Mouse (Mus musculus): Measurements from ENCODE around the gene Tsc2. TPM values are rescaled to one million over a fixed set of nuclear protein-coding genes. Genes with fewer than 3 reads are reported as not detected.

Gene Tsc2
- polyA plus RNA-seq, 1 experiment from 2014 or later = 46.7 TPM

DNA sequence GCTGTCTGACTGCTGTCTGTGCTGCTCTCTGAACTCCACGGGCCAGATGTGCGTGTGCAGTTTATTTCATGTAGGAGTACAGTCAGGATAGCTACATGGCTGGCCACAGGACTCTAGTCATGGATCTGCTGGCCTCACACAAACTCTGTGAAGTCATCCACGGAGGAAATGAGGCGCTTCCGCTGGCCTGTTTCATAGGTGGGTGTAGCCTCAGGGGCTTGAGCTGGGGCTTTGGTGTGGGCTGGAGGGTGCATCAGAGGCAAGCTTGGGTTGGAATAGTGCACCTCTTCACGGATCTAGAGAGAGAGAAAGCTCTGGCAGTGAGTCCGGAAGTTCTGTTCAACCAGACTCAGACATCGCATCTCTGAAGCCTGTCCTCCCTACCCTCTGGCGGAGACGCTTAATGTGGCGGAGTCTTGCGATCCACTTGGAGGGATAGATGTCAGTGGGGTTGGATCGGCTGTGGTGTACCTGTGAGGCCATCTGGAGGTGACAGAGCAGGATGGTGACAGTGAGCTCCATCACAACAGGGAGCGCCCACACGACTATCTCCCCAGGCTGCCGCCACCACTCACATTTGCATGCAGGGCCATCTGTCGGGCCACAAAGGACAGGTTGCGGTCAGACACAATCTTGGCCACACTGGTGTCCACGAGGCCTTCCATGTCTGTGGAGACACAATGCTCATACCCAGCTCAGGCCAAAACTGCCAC is 35.8 kb downstream of the Tsc2 start:
- no peak overlapping the region for H3K4me3 ChIP-seq (ENCODE audit: low read depth, low read length)
- no peak overlapping the region for H3K4me2 ChIP-seq
- H3K27ac ChIP-seq (ENCODE audit: low read depth, low read length) = no peak overlapping the region
- no peaks in the 10 kb centered on the region for H3K4me1 ChIP-seq (ENCODE audit: control insufficient read depth, insufficient read depth, low read length)
- H3K9ac ChIP-seq (ENCODE audit: low read depth, low read length) = no peak overlapping the region
- ATAC-seq (replicated peaks; ENCODE audit: insufficient number of reproducible peaks, low FRiP score, low TSS enrichment) = no peak
- WGBS (ENCODE audit: insufficient replicate concordance) = 87% methylated on average over 19 of the region's 19 CpGs
- H3K36me3 ChIP-seq (ENCODE audit: control insufficient read depth, insufficient read depth, low read length) = peaks cover 63% of the 10 kb centered on the region
- H3K27me3 ChIP-seq (ENCODE audit: control insufficient read depth, insufficient read depth, low read length) = no peaks in the 10 kb centered on the region
- no peaks in the 10 kb centered on the region for H3K9me3 ChIP-seq (replicated peaks; ENCODE audit: control insufficient read depth, low read length)

GRCm38 (mm10) chr17:24596073-24596466 is 36.4 kb downstream of the Tsc2 start:
- WGBS (ENCODE audit: insufficient replicate concordance) = 88% methylated on average over 5 of the region's 5 CpGs
- H3K27ac ChIP-seq (ENCODE audit: low read depth, low read length) = no peak overlapping the region
- H3K4me3 ChIP-seq (ENCODE audit: low read depth, low read length) = no peak overlapping the region
- peaks cover 64% of the 10 kb centered on the region for H3K36me3 ChIP-seq (ENCODE audit: control insufficient read depth, insufficient read depth, low read length)
- no peaks in the 10 kb centered on the region for H3K4me1 ChIP-seq (ENCODE audit: control insufficient read depth, insufficient read depth, low read length)
- no peak for ATAC-seq (replicated peaks; ENCODE audit: insufficient number of reproducible peaks, low FRiP score, low TSS enrichment)
- no peak overlapping the region for H3K4me2 ChIP-seq
- no peaks in the 10 kb centered on the region for H3K9me3 ChIP-seq (replicated peaks; ENCODE audit: control insufficient read depth, low read length)
- no peak overlapping the region for H3K9ac ChIP-seq (ENCODE audit: low read depth, low read length)
- H3K27me3 ChIP-seq (ENCODE audit: control insufficient read depth, insufficient read depth, low read length) = no peaks in the 10 kb centered on the region

DNA sequence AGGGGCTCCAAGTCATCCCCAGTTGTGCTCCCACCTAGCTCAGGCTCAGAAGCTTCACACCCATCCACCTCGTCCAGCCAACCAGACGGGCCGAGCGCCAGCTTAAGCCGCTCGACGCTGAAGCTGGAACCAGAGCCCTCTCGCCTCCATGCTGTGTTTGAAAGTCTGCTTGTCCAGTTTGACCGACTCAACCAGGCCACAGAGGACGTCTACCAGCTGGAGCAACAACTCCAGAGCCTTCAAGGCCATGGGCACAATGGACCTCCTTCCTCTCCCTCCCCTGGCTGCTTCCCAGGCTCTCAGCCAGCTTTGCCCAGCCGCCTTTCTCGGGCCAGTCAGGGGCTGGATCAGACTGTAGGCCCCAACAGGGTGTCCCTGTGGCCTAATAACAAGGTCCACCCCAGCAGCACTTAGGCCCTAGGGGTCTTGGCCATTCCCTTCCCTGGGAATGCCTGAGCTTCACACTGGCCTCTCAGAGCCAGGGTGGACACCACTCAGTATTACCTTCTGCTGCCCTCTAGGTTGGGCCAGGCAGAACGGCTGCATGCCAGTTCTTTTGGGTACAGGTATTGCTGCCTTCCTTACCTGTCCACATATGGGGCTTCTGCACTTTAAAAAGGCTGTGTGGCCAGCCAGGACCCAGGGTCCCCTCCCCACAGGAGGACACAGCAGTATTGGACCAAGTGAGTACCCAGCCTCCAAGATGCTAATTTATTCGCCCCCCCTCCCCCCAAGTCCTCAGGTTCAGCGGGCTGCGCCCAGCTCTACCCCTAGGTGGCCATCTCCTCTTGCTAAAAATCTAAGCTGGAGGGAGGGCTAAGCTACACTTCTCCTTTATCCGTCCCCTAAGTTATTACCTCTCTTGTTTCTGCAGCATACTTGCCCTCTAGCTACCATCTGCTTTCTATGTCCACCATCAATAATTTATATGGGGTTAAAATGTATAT is 37.0 kb downstream of the Tsc2 start:
- H3K36me3 ChIP-seq (ENCODE audit: control insufficient read depth, insufficient read depth, low read length) = peaks cover 64% of the 10 kb centered on the region
- no peak overlapping the region for H3K4me3 ChIP-seq (ENCODE audit: low read depth, low read length)
- 82% methylated on average over 17 of the region's 17 CpGs for WGBS (ENCODE audit: insufficient replicate concordance)
- no peak overlapping the region for H3K4me2 ChIP-seq
- H3K9me3 ChIP-seq (replicated peaks; ENCODE audit: control insufficient read depth, low read length) = no peaks in the 10 kb centered on the region
- no peak overlapping the region for H3K27ac ChIP-seq (ENCODE audit: low read depth, low read length)
- H3K4me1 ChIP-seq (ENCODE audit: control insufficient read depth, insufficient read depth, low read length) = no peaks in the 10 kb centered on the region
- ATAC-seq (replicated peaks; ENCODE audit: insufficient number of reproducible peaks, low FRiP score, low TSS enrichment) = no peak
- no peaks in the 10 kb centered on the region for H3K27me3 ChIP-seq (ENCODE audit: control insufficient read depth, insufficient read depth, low read length)
- H3K9ac ChIP-seq (ENCODE audit: low read depth, low read length) = no peak overlapping the region

- Histone ChIP-seq H3K27ac (ENCODE audit: low read depth, low read length) (no peak overlapping the region), H3K9ac (ENCODE audit: low read depth, low read length) (no peak overlapping the region), H3K9me3 (replicated peaks; ENCODE audit: control insufficient read depth, low read length) (no peaks in the 10 kb centered on the region), H3K36me3 (ENCODE audit: control insufficient read depth, insufficient read depth, low read length) (peaks cover 62% of the 10 kb centered on the region), H3K4me1 (ENCODE audit: control insufficient read depth, insufficient read depth, low read length) (no peaks in the 10 kb centered on the region), H3K27me3 (ENCODE audit: control insufficient read depth, insufficient read depth, low read length) (no peaks in the 10 kb centered on the region), H3K4me3 (ENCODE audit: low read depth, low read length) (no peak overlapping the region), H3K4me2 (no peak overlapping the region)
- ATAC-seq (replicated peaks; ENCODE audit: insufficient number of reproducible peaks, low FRiP score, low TSS enrichment) = no peak
- 88% methylated on average over 26 of the region's 26 CpGs for WGBS (ENCODE audit: insufficient replicate concordance)
Measured at GRCm38 (mm10) chr17:24593992-24594890, 38.2 kb downstream of the Tsc2 start.

- ATAC-seq (replicated peaks; ENCODE audit: insufficient number of reproducible peaks, low FRiP score, low TSS enrichment) = no peak
- 73% methylated on average over 5 of the region's 5 CpGs for WGBS (ENCODE audit: insufficient replicate concordance)
Measured at GRCm38 (mm10) chr17:24593248-24593647, 39.2 kb downstream of the Tsc2 start.

GRCm38 (mm10) chr17:24591695-24592094 is 40.7 kb downstream of the Tsc2 start:
- H3K36me3 ChIP-seq (ENCODE audit: control insufficient read depth, insufficient read depth, low read length) = peaks cover 52% of the 10 kb centered on the region
- no peak for ATAC-seq (replicated peaks; ENCODE audit: insufficient number of reproducible peaks, low FRiP score, low TSS enrichment)
- H3K27ac ChIP-seq (ENCODE audit: low read depth, low read length) = no peak overlapping the region
- no peak overlapping the region for H3K4me2 ChIP-seq
- H3K9ac ChIP-seq (ENCODE audit: low read depth, low read length) = no peak overlapping the region
- WGBS (ENCODE audit: insufficient replicate concordance) = 94% methylated on average over 5 of the region's 5 CpGs
- H3K9me3 ChIP-seq (replicated peaks; ENCODE audit: control insufficient read depth, low read length) = no peaks in the 10 kb centered on the region
- H3K4me3 ChIP-seq (ENCODE audit: low read depth, low read length) = no peak overlapping the region
- no peaks in the 10 kb centered on the region for H3K4me1 ChIP-seq (ENCODE audit: control insufficient read depth, insufficient read depth, low read length)
- H3K27me3 ChIP-seq (ENCODE audit: control insufficient read depth, insufficient read depth, low read length) = no peaks in the 10 kb centered on the region

More at GRCm38 (mm10) chr17:24593248-24593647, 39.2 kb downstream of the Tsc2 start:
- no peak overlapping the region for H3K9ac ChIP-seq (ENCODE audit: low read depth, low read length)
- H3K27me3 ChIP-seq (ENCODE audit: control insufficient read depth, insufficient read depth, low read length) = no peaks in the 10 kb centered on the region
- H3K36me3 ChIP-seq (ENCODE audit: control insufficient read depth, insufficient read depth, low read length) = peaks cover 57% of the 10 kb centered on the region
- no peaks in the 10 kb centered on the region for H3K4me1 ChIP-seq (ENCODE audit: control insufficient read depth, insufficient read depth, low read length)
- H3K27ac ChIP-seq (ENCODE audit: low read depth, low read length) = no peak overlapping the region
- no peak overlapping the region for H3K4me3 ChIP-seq (ENCODE audit: low read depth, low read length)
- no peak overlapping the region for H3K4me2 ChIP-seq
- no peaks in the 10 kb centered on the region for H3K9me3 ChIP-seq (replicated peaks; ENCODE audit: control insufficient read depth, low read length)

GRCm38 (mm10) chr17:24590943-24591342 is 41.5 kb downstream of the Tsc2 start:
- Histone ChIP-seq H3K36me3 (ENCODE audit: control insufficient read depth, insufficient read depth, low read length) (peaks cover 50% of the 10 kb centered on the region), H3K4me2 (no peak overlapping the region), H3K9ac (ENCODE audit: low read depth, low read length) (no peak overlapping the region), H3K4me1 (ENCODE audit: control insufficient read depth, insufficient read depth, low read length) (no peaks in the 10 kb centered on the region), H3K9me3 (replicated peaks; ENCODE audit: control insufficient read depth, low read length) (no peaks in the 10 kb centered on the region), H3K27ac (ENCODE audit: low read depth, low read length) (no peak overlapping the region), H3K27me3 (ENCODE audit: control insufficient read depth, insufficient read depth, low read length) (no peaks in the 10 kb centered on the region), H3K4me3 (ENCODE audit: low read depth, low read length) (no peak overlapping the region)
- 78% methylated on average over 3 of the region's 3 CpGs for WGBS (ENCODE audit: insufficient replicate concordance)
- no peak for ATAC-seq (replicated peaks; ENCODE audit: insufficient number of reproducible peaks, low FRiP score, low TSS enrichment)

GRCm38 (mm10) chr17:24586532-24586931 is 45.9 kb downstream of the Tsc2 start:
- Histone ChIP-seq H3K9me3 (replicated peaks; ENCODE audit: control insufficient read depth, low read length) (no peaks in the 10 kb centered on the region), H3K27ac (ENCODE audit: low read depth, low read length) (no peak overlapping the region), H3K4me1 (ENCODE audit: control insufficient read depth, insufficient read depth, low read length) (no peaks in the 10 kb centered on the region), H3K9ac (ENCODE audit: low read depth, low read length) (no peak overlapping the region), H3K36me3 (ENCODE audit: control insufficient read depth, insufficient read depth, low read length) (peaks cover 36% of the 10 kb centered on the region), H3K4me3 (ENCODE audit: low read depth, low read length) (no peak overlapping the region), H3K27me3 (ENCODE audit: control insufficient read depth, insufficient read depth, low read length) (no peaks in the 10 kb centered on the region), H3K4me2 (no peak overlapping the region)
- no peak for ATAC-seq (replicated peaks; ENCODE audit: insufficient number of reproducible peaks, low FRiP score, low TSS enrichment)
- WGBS (ENCODE audit: insufficient replicate concordance) = 84% methylated on average over 4 of the region's 4 CpGs

Data from heart, embryonic 11.5 days (tissue).